Mouse (Mus musculus) MEL (cell line): ENCODE data around the gene Mmp27. TPM values are rescaled to one million over a fixed set of nuclear protein-coding genes. Genes with fewer than 3 reads are reported as not detected.

Experiments used
- DNase-seq: peaks from one replicate; pipeline ENCODE4 v3.0.0; 2011; ENCODE audit warnings: low read depth, low spot score
- H3K27ac ChIP-seq: 2 replicates; pipeline ENCODE4 v1.5.1; 2012; ENCODE audit warnings: low read depth, mild to moderate bottlenecking, control low read depth, low read length, moderate library complexity; ENCODE audit not compliant: control insufficient read depth
- H3K27me3 ChIP-seq, 2 experiments: fragments of 150-350 bp in 1 of 2; sonication (generic) in 1 of 2; 2 replicates each; pipeline ENCODE4 v1.6.1; 2012; ENCODE audit warnings: low read length in 2 of 2, mild to moderate bottlenecking in 2 of 2, improper control_type of control experiment in 1 of 2, moderate library complexity in 1 of 2; ENCODE audit not compliant: insufficient read depth in 2 of 2, control insufficient read depth in 1 of 2
- H3K36me3 ChIP-seq, 2 experiments: 2 replicates each; pipeline ENCODE4 v1.6.1; 2012 to 2014; ENCODE audit warnings: low read length in 2 of 2, improper control_type of control experiment in 1 of 2, inconsistent platforms in 1 of 2, mild to moderate bottlenecking in 1 of 2; ENCODE audit not compliant: insufficient read depth in 2 of 2, control insufficient read depth in 1 of 2
- H3K4me1 ChIP-seq, 2 experiments: fragments of 150-350 bp in 1 of 2; sonication (generic) in 1 of 2; 2 replicates each; pipeline ENCODE4 v1.6.1; 2012; ENCODE audit warnings: low read length in 2 of 2, improper control_type of control experiment in 1 of 2, mild to moderate bottlenecking in 1 of 2; ENCODE audit not compliant: insufficient read depth in 2 of 2, control insufficient read depth in 1 of 2
- H3K4me3 ChIP-seq, 2 experiments: fragments of 150-350 bp in 1 of 2; sonication (generic) in 1 of 2; 2 replicates each; pipeline ENCODE4 v1.5.1; 2012; ENCODE audit warnings: low read depth in 2 of 2, low read length in 2 of 2, mild to moderate bottlenecking in 2 of 2, moderate library complexity in 2 of 2, control low read depth in 1 of 2, improper control_type of control experiment in 1 of 2; ENCODE audit not compliant: control insufficient read depth in 1 of 2, insufficient read depth in 1 of 2
- H3K79me2 ChIP-seq: 2 replicates; pipeline ENCODE4 v1.6.1; 2012; ENCODE audit warnings: mild to moderate bottlenecking, low read length, moderate library complexity; ENCODE audit not compliant: control insufficient read depth, poor library complexity, insufficient read depth
- H3K9ac ChIP-seq: 2 replicates; pipeline ENCODE4 v1.6.1; 2012; ENCODE audit warnings: low read depth, mild to moderate bottlenecking, control low read depth, low read length, moderate library complexity; ENCODE audit not compliant: control insufficient read depth, poor library complexity, severe bottlenecking
- H3K9me3 ChIP-seq: fragments of 150-350 bp; sonication (generic); replicated peaks from 2 replicates; pipeline ENCODE4 v1.6.1; 2012; ENCODE audit warnings: mild to moderate bottlenecking, low read length, improper control_type of control experiment, moderate library complexity; ENCODE audit not compliant: insufficient read depth
- CHD2 ChIP-seq: IDR thresholded peaks from 2 replicates; pipeline ENCODE4 v1.6.1; 2011; ENCODE audit warnings: low read length, improper control_type of control experiment
- EP300 ChIP-seq, 2 experiments: IDR thresholded peaks; 2 replicates each; pipeline ENCODE4 v1.6.1; 2011; ENCODE audit warnings: improper control_type of control experiment in 2 of 2, low read length in 2 of 2, low read depth in 1 of 2, mild to moderate bottlenecking in 1 of 2
- GABPA ChIP-seq: IDR thresholded peaks from 2 replicates; pipeline ENCODE4 v1.6.1; 2012; ENCODE audit warnings: low read depth, mild to moderate bottlenecking, inconsistent platforms, low read length, improper control_type of control experiment, moderate library complexity
- HCFC1 ChIP-seq: IDR thresholded peaks from 2 replicates; pipeline ENCODE4 v1.6.1; 2012; ENCODE audit warnings: low read depth, mild to moderate bottlenecking, inconsistent platforms, low read length, improper control_type of control experiment, moderate library complexity
- MYB ChIP-seq: IDR thresholded peaks from 2 replicates; pipeline ENCODE4 v1.6.1; 2011; ENCODE audit warnings: mild to moderate bottlenecking, low read depth, low read length, improper control_type of control experiment
- NRF1 ChIP-seq: IDR thresholded peaks from 2 replicates; pipeline ENCODE4 v1.6.1; 2014; ENCODE audit warnings: low read depth, mild to moderate bottlenecking, inconsistent platforms, low read length, improper control_type of control experiment, moderate library complexity; ENCODE audit not compliant: poor library complexity, insufficient read depth, severe bottlenecking
- POLR2AphosphoS5 ChIP-seq: IDR thresholded peaks from 2 replicates; pipeline ENCODE4 v1.6.1; 2012; ENCODE audit warnings: low read depth, borderline replicate concordance, mild to moderate bottlenecking, inconsistent platforms, low read length, moderate library complexity, mixed read lengths
- RAD21 ChIP-seq: IDR thresholded peaks from 2 replicates; pipeline ENCODE4 v1.6.1; 2011; ENCODE audit warnings: mild to moderate bottlenecking, low read depth, low read length, improper control_type of control experiment
- RCOR1 ChIP-seq: IDR thresholded peaks from 2 replicates; pipeline ENCODE4 v1.6.1; 2012; ENCODE audit warnings: low read depth, mild to moderate bottlenecking, inconsistent platforms, low read length, improper control_type of control experiment
- SIN3A ChIP-seq: IDR thresholded peaks from 2 replicates; pipeline ENCODE4 v1.6.1; 2012; ENCODE audit warnings: low read length, improper control_type of control experiment, inconsistent platforms
- SMC3 ChIP-seq: IDR thresholded peaks from 2 replicates; pipeline ENCODE4 v1.6.1; 2011; ENCODE audit warnings: low read depth, low read length, improper control_type of control experiment
- TCF12 ChIP-seq: IDR thresholded peaks from 2 replicates; pipeline ENCODE4 v1.6.1; 2014; ENCODE audit warnings: low read depth, mild to moderate bottlenecking, inconsistent platforms, low read length, improper control_type of control experiment, moderate library complexity
- USF1 ChIP-seq: IDR thresholded peaks from 2 replicates; pipeline ENCODE4 v1.6.1; 2014; ENCODE audit warnings: low read depth, mild to moderate bottlenecking, inconsistent platforms, low read length, improper control_type of control experiment, moderate library complexity
- USF2 ChIP-seq, 2 experiments: IDR thresholded peaks; 2 replicates each; pipeline ENCODE4 v1.6.1; 2011 to 2012; ENCODE audit warnings: improper control_type of control experiment in 2 of 2, low read length in 2 of 2, borderline replicate concordance in 1 of 2, inconsistent platforms in 1 of 2, low read depth in 1 of 2, mild to moderate bottlenecking in 1 of 2; ENCODE audit not compliant: insufficient read depth in 1 of 2
- ZNF384 ChIP-seq: IDR thresholded peaks from 2 replicates; pipeline ENCODE4 v1.6.1; 2012; ENCODE audit warnings: low read depth, mild to moderate bottlenecking, inconsistent platforms, low read length, improper control_type of control experiment
- polyA plus RNA-seq, 2 experiments: library from polyadenylated mRNA; stranded (reverse) in 1 of 2; unstranded in 1 of 2; fragments of >175 nt in 1 of 2; fragments of >200 nt in 1 of 2; gene quantifications; 2 replicates each; pipeline versions ENCODE4 v1.2.1 to v1.2.4; 2012; ENCODE audit warnings: low replicate concordance in 2 of 2, low read depth in 1 of 2; ENCODE audit not compliant: insufficient read length in 2 of 2, insufficient read depth in 1 of 2, missing spikeins in 1 of 2
- total RNA-seq: library from RNA; depleted of rRNA; stranded (reverse); fragments of 300-350 nt; gene quantifications from 2 replicates; pipeline ENCODE4 v1.2.3, GENCODE M21; 2012

Mmp27 gene
- total and polyA plus RNA-seq, 3 experiments: 0.27 TPM; not detected in 2

DNA sequence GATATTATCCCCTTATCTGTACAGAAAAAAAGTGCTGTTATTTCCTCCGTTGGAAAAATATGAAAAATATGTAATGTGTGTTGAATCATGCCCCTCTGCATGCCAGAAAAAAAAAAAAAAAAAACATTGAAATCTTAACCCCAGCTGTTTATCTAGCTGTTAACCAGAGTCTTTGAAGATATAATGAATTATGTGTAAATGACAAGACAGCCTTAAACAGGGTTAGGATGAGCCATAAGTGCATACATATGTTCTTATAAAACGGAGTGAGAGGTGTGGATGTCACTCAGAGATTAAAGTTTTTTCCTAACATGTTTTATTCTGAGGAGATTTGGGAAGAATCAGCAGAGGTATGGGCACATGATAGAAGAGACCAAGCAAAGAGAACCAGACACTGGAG is 3.3 kb upstream of the Mmp27 start:
- peak; percentile 61 for TF ChIP-seq ZNF384
- 0 out of 4 replicates have a peak, but pooled peaks of 1 of the 2 experiments have one; percentile 15 for TF ChIP-seq EP300 (IDR thresholded peaks at IDR 0.05; ENCODE audit: low read depth in 1 of 2, low read length in 2 of 2)
- TF ChIP-seq NRF1: no peak
- TF ChIP-seq USF2 (IDR thresholded peaks at IDR 0.05; ENCODE audit: borderline replicate concordance in 1 of 2, insufficient read depth in 1 of 2, low read depth in 1 of 2, low read length in 2 of 2): no peak
- Histone ChIP-seq H3K36me3 (peaks cover 0 to 23% of the 10 kb centered on the region in 2 experiments; a peak in 2 of 4 replicates), H3K79me2 (no peaks in the 10 kb centered on the region), H3K9ac (no peak overlapping the region), H3K27me3 (no peaks in the 10 kb centered on the region), H3K27ac (no peak overlapping the region), H3K4me3 (no peak overlapping the region), H3K4me1 (peaks cover 16 to 20% of the 10 kb centered on the region in 2 experiments), H3K9me3 (no peaks in the 10 kb centered on the region)
- no peak for DNase-seq

DNA sequence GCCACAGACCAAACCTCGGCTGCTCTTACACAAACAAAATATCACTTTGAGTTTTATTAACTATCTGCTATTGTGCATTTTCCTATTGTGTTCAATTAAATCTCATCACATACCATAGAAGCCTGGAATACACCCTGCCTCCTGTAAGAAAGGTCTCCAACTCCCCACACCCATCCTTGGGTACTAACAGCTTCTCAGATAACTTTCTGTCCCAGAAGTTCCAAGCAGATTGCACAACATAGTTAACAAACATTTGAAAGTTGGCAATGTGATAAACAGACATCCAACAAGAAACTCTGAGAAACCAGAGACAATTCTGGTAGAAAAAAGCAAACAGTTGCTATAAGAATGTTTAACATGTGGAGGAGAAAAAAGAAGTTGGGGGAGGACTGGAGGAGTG is 711 bp upstream of the Mmp27 start:
- H3K27ac ChIP-seq: no peak overlapping the region
- no peak overlapping the region; a peak in 1 of 4 replicates for H3K4me3 ChIP-seq
- peaks cover 0 to 24% of the 10 kb centered on the region in 2 experiments; a peak in 2 of 4 replicates for H3K36me3 ChIP-seq
- H3K9ac ChIP-seq: no peak overlapping the region
- no peaks in the 10 kb centered on the region for H3K9me3 ChIP-seq
- no peaks in the 10 kb centered on the region for H3K79me2 ChIP-seq
- H3K4me1 ChIP-seq: peaks cover 17 to 20% of the 10 kb centered on the region in 2 experiments
- H3K27me3 ChIP-seq: no peaks in the 10 kb centered on the region
- DNase-seq: no peak
- TF ChIP-seq SIN3A: no peak
- TF ChIP-seq SMC3: no peak
- no peak for TF ChIP-seq USF1
- no peak for TF ChIP-seq CHD2
- TF ChIP-seq RAD21: no peak
- no peak for TF ChIP-seq RCOR1
- TF ChIP-seq NRF1: no peak
- TF ChIP-seq POLR2AphosphoS5: no peak
- TF ChIP-seq TCF12: peak; percentile 37; the same call in 1 of the 2 replicates
- no peak for TF ChIP-seq HCFC1
- TF ChIP-seq GABPA: no peak
- TF ChIP-seq MYB: no peak
- TF ChIP-seq EP300 (IDR thresholded peaks at IDR 0.05; ENCODE audit: low read depth in 1 of 2, low read length in 2 of 2): peak in 1 of 2 experiments; percentile 73; a peak in 1 of 4 replicates
- TF ChIP-seq, all 39 proteins: peak for 2
